Mouse (Mus musculus): ENCODE measurements at regions not wholly inside any gene's neighbourhood (a gene's known extent, or its start where the extent isn't known, plus 50 kb on each side); places are given as distances from the start of the nearest gene placed in this dataset.

GRCm38 (mm10) chr8:54330106-54330505, 199.3 kb upstream of the Asb5 start:
- intact Hi-C loops (cut with DNase I), result no loop called here
- no peak for DNase-seq (ENCODE audit: low spot score)

DNA sequence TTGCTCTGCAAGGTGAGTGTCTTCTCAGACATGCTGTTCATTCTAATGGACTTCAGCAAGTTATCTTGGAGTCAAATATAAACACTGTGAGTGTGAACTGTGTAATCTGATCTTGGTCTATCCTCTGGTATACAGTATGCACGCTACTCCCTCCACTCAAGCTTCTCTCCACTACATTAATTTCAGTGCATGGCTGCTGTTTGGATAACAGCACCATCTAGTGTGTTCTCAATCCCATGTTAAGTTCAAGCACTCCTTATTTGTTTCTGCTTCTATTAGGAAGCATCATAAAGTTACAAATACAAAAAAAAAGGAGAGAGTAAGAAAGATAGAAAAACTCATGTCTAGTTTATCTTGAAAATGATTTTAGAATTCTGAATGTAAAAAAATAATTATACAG, 197.5 kb upstream of the Asb5 start:
- intact Hi-C loops (cut with DNase I), result no loop called here
- DNase-seq (ENCODE audit: low spot score), result no peak

DNA sequence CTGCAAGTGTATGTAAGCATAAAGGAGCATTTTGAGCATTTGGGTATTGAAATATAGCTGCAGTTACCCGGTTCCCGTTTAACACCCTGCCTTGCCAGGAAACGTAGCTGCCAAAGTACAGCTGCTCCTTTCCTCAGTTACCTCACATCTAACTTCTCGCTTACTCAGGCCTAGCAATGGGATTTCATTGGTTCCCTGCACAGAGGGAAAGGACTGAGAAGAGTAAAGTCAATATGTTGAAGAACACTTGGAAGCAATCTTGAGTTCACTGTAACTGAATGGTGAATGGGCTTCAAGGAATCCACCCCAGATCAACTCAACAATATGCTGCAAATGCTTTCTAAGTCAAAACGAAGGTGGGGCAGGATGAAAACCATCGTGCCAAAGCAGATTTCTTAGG, 178.3 kb upstream of the Asb5 start:
- intact Hi-C loops (cut with DNase I), result no loop called here
- no peak for DNase-seq (ENCODE audit: low spot score)

DNA sequence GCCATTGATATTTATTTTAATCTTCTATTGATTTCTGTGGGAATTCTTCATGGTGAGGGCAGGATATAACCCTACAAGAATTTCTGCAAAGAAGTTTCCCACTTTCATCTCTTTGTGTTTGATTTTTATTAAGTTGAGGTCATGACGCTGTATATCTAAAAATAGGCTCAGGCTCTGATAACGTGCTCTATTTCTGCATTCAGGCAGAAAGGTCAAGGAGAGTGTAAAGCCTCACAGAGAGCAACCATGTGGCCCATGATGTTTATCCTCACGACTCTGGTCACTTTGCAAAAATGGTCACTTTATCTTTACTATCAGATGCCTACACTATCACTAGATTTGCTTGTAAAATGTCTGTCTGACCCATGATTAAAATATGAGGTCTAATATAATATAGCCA, 167.7 kb upstream of the Asb5 start:
- no peak for DNase-seq (ENCODE audit: low spot score)
- intact Hi-C loops (cut with DNase I), result no loop called here

DNA sequence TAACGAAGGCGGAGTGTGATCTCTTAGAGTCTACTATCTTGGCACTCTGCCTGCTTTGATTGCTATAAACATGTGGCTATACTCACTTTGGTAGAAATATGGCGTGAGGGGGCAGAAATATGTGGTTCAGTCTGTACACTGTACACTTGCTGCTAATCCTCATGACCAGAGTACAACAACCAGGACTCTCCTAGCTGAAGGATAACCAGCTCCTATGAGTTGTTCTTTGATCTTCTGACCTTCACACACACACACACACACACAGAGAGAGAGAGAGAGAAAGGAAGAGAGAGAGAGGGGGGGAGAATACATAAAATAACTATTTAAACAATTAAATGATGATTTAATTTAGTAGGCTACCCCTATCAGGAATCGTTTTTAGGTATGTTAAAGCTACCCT, 158.9 kb upstream of the Asb5 start:
- DNase-seq (ENCODE audit: low spot score), result no peak
- intact Hi-C loops (cut with DNase I), result no loop called here

DNA sequence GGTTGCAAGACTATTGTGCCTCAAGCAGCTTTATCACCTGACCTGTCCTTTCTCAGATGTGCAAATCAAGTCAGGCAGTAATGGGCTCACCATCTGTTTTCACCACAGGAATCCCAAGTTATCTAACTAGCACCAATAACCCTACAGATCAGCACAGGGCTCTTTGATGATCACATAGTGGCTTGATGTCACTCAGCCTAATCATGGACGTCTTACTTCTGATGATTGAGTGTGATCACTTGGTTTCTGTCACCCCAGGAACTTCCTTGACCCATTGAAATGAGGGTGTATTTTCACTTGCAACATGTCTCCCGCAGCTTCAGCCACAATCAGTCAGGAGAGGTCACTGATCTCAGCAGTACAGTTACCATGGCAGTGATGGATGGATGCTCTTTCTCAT, 158.3 kb upstream of the Asb5 start:
- intact Hi-C loops (cut with DNase I), result no loop called here
- no peak for DNase-seq (ENCODE audit: low spot score)

DNA sequence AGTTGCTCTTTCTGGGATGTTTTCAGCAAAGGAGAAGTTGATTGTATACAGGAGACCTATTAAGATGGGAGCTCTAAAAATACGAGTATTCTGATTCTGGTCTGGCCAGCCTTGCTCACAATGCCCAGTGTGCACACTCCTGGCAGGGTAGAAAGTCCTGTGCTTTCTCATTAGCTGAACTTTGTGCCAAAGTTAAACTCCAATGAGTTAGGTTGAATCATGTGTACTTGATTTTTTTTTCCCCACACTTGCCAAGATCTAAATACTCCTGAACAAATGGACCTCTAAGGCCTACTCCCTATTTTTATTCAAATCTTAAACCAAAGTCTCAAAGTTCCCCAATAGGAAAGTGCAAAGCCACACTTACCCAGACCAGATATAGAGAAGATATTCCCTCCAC, 156.5 kb upstream of the Asb5 start:
- intact Hi-C loops (cut with DNase I), result no loop called here
- no peak for DNase-seq (ENCODE audit: low spot score)

GRCm38 (mm10) chr8:54375373-54376098, 153.8 kb upstream of the Asb5 start:
- intact Hi-C loops (cut with DNase I), result no loop called here
- DNase-seq (ENCODE audit: low spot score), result no peak

- intact Hi-C loops (cut with DNase I), result no loop called here
- no peak for DNase-seq (ENCODE audit: low spot score)
Observed at GRCm38 (mm10) chr8:54380191-54380590, 149.2 kb upstream of the Asb5 start.

DNA sequence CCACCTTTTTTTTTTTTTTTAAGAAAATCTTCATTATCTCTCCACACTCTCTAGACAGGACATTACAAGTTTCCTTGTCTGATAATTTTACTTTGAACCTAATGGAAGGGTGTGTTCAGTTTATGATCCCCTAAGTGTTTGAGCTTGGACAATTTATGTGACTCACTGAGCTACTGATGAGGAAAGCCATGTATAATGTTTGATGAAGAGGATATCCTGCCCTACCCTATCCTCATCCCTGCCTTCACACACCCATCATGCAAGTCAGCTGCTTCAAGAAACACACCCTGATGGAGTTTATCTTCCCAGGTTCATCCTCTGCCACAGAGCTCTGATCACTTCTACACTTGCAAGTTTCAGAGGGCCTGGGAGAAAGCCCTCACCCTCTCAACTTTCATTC, 136.5 kb upstream of the Asb5 start:
- no peak for DNase-seq (ENCODE audit: low spot score)
- intact Hi-C loops (cut with DNase I), result loop anchor here (5.0 kb wide), 1 partner anchor 94 kb away; no protein-coding TSS in a partner anchor

- intact Hi-C loops (cut with DNase I), result loop anchor here (5.0 kb wide), 1 partner anchor 94 kb away; no protein-coding TSS in a partner anchor
- DNase-seq (ENCODE audit: low spot score), result peak; percentile 6
Observed at GRCm38 (mm10) chr8:54393466-54394197, 135.7 kb upstream of the Asb5 start.

GRCm38 (mm10) chr8:54405723-54406122, 123.7 kb upstream of the Asb5 start:
- DNase-seq (ENCODE audit: low spot score), result no peak
- intact Hi-C loops (cut with DNase I), result no loop called here

DNA sequence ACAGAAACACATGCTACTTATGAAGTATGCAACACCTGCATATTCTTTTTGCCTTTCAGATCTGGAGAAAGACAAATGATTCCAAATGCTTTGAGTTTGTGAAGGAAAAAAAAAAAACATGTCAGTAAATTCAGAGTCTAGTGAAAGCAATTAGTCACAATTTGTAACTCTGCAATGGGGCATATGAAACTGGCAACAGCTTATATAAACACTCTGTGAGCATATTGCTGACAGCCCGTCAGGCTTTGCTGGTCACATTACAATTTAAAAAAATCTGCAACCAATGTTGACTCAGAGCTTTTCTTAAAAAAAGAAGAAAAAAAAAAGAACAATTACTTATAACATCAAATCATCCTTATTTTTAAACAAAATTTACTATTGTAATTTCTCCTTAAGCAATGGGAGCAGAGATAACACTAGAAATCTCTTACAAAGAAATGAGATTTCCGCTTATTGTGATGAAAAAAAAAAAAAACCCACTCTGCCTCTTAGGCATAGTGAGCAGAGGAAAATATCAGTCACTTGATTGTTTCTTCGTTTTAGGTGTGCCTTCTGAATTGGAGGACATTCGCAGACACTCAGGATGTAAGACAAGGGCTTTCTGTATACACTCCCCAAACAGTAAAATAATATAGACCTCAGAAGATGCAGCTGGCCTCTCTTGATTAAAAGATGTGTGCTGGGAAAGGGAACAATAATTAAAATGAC, 115.1 kb upstream of the Asb5 start:
- intact Hi-C loops (cut with DNase I), result no loop called here
- no peak for DNase-seq (ENCODE audit: low spot score)

DNA sequence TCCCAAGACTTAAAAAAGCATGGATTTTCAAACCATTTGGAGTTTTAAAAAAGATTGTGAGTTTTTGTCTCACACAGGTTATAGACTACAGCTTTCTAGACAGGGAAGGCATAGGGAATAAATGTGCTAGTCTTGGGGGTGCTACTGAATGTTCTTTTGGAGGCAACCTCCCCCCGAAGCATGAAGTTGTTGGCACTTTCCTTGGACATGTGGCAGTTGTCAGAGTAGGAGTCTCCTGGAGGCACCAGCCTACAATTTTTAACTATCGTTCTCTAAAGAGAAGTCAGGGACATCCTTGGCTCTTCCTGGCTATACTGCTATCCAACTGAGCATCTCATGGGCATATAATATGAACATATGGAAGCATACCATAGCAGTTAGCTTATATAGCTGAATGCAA, 112.7 kb upstream of the Asb5 start:
- intact Hi-C loops (cut with DNase I), result no loop called here
- no peak for DNase-seq (ENCODE audit: low spot score)

DNA sequence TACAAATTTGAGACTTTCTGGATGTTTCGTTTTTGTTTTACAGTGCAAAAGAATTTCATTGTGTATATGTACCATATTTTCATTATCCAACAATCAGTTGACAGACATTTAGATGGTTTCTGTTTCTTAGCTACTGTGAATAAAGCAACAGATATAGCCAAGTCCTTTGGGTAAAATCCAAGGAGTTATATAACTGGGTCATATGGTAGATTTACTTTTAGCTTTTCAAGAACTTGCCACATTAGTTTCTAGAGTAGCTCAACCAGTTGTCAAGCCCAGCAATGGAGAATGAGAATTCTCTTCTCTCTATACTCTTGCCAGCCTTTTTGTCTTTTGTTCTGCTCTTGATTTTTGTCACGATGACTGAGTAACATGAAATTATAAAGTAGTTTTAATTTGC, 111.3 kb upstream of the Asb5 start:
- intact Hi-C loops (cut with DNase I), result no loop called here
- no peak for DNase-seq (ENCODE audit: low spot score)

DNA sequence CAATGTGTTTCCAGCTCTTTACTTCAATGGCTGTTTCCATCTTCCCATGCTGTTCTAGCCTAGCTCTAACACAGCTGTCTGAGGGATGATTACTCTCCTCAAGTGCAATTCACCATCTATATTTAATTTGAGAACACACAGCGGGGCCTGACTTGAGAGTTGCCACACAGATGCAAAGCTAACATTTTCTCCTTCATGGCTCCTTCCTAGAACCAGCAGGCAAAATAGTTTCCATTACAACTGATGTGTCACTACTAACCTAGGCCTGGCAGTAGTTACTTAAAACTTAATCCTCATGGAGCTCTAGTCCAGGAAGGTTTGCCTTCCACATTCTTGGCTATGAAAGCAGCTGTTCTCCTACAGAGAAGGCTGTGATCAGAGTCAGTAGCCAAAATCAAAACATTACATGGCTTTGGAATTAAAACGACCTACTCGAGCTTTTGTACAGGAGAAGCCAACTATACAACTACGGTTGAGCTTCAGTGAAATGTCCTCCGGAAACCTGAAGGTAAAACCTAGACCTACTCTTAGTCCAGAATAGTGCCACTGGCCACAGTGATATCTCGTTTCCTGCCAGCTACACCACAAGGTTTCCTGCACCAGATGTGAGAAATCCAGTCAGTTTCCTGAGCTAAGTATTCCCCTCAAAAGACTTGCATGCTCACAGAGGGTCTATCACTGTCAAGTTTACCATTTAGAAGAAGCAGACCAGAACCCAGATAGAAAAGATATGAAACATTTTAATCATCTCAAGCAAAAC, 108.9 kb upstream of the Asb5 start:
- intact Hi-C loops (cut with DNase I), result no loop called here
- no peak for DNase-seq (ENCODE audit: low spot score)

- intact Hi-C loops (cut with DNase I), result no loop called here
- DNase-seq (ENCODE audit: low spot score), result no peak
Observed at GRCm38 (mm10) chr8:54425039-54425438, 104.3 kb upstream of the Asb5 start.

DNA sequence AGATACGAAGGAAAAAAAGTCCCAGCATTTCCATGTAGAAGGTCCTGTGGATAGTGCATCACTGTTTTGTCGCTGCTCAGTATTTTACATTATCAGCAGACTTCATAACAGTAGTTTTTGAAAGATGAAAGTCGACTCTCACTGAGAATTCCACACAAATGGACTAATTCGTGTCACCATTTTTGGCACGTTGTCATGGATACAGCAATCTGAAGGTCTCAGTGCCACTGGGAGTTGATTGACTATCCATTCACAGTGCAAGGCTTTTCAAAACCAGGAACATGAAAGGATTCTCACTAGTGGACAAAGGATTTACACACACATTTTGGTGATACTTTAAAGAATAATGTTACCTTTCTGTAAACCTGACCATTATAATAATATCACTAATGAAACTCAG, 93.7 kb upstream of the Asb5 start:
- DNase-seq (ENCODE audit: low spot score), result no peak
- intact Hi-C loops (cut with DNase I), result no loop called here

DNA sequence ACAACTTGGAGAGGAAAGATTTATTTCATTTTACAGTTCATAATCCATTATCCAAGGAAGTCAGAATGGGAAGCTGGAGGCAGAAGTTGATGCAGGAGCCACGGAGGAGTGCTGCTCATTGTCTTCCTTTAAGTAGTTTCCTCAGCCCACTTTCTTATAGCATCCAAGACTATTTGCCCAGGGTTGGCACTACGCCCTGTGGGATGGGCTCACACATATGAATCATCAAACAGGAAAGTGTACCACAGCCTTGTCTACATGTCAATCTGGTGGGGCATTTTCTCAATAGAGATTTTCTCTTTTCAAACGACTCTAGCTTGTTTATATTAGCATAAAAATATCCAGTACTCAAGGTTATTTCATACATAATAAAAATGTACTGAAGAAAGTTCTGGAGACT, 88.2 kb upstream of the Asb5 start:
- no peak for DNase-seq (ENCODE audit: low spot score)

DNA sequence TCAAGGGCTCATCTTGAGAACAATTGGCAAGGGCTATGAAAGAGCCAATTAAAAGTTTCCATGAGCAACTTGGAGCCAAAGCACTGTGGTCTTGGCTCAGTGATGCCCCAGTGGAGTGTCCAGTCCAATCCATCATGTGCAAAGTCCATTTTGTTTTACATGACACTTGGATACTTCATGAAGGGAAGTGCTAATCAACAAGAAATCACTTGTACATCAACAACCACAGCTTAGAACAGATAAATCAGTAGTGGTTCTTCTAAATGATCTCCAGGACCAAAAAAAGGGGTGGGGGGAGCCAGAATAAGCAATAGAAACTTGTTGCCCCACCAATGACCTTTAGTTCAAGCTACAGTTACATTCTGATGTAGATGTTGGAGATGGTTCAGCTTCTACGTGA, 87.0 kb upstream of the Asb5 start:
- intact Hi-C loops (cut with DNase I), result no loop called here

More for the DNA sequence above, 88.2 kb upstream of the Asb5 start:
- intact Hi-C loops (cut with DNase I), result no loop called here

More for the DNA sequence above, 87.0 kb upstream of the Asb5 start:
- no peak for DNase-seq (ENCODE audit: low spot score)

All from heart, postnatal 25 days (tissue).